ENCODE assay signal across 8 mouse cellular contexts in the genomic region with DNA sequence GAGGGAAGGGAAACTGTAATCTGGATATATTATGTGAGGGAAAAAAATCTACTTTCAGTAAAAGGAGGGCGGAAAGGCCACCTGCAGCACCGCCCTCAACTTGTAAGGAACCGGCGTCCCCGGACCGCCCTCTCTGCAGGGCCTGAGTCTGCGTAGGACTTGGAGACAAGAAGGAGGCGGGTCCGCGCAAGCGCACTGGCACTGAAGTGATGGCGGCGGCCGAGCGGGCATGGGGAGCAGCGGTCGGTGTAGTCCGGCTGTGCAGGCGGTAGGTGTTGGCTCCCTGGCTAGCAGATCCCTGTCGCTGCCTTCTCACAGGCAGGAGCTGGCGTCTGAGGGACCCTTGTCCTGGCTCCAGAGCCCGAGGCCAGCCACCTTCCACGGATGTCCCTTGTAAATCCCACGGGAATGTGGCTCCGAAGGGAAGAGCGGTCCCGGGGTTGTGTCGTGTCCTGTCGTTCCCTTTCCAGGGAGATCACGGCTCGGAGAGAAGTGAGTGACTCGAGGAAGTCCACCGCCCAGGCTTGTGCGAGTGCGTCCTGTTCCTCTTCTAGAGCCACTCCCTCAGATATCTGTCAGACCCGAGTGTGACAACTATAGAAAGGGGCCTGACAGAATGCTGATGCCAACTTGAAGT. TPM values are rescaled to one million over a fixed set of nuclear protein-coding genes. Genes with fewer than 3 reads are reported as not detected.
DNase-seq lines count a peak whose midpoint lies in the region; ATAC-seq lines count a peak whose summit lies in the region.

No protein-coding gene starts in this region.

- peak; percentile 98 for ATAC-seq in megakaryocyte progenitor cell, adult 5-6 weeks (replicated peaks; ENCODE audit: poor library complexity)

- peak; percentile 97 for DNase-seq in adipocyte (ENCODE audit: low spot score)
- DNase-seq in embryo, embryonic 10 days (ENCODE audit: low spot score) = peak; percentile 97
- DNase-seq in gastrocnemius, postnatal 10 days = peak; percentile 97
- peak; percentile 97 for DNase-seq in induced T-regulatory cell, adult 2 months (ENCODE audit: low read depth)
- peak; percentile 74 to 94 for DNase-seq in left cerebral cortex, adult 9 months (ENCODE audit: low spot score in 2 of 2)
- peak; percentile 95 for DNase-seq in right cerebral cortex, postnatal 14 days
- peak; percentile 89 to 94 for DNase-seq in urinary bladder, postnatal 36 days (ENCODE audit: low spot score in 2 of 2)

RNA-seq across cellular contexts. Expression of gene Nfu1, which starts 0.8 kb away (rescaled TPM):
- total RNA-seq in gastrocnemius, postnatal 10 days (2021) = 10 to 100 TPM; 63.1 to 66.8 TPM
- total RNA-seq in megakaryocyte progenitor cell, adult 5-6 weeks (2015) = 104 and 108 TPM in 2 replicates
- 76.0 and 86.0 TPM in 2 replicates for total RNA-seq in megakaryocyte progenitor cell, adult 5-6 weeks (2017)

RNA-seq across cellular contexts. Expression of gene Gfpt1, which starts 32.8 kb away (rescaled TPM):
- 10 to 100 TPM; 36.1 to 44.4 TPM for total RNA-seq in gastrocnemius, postnatal 10 days (2021)
- 22.2 and 26.3 TPM in 2 replicates for total RNA-seq in megakaryocyte progenitor cell, adult 5-6 weeks (2015)
- total RNA-seq in megakaryocyte progenitor cell, adult 5-6 weeks (2017) = 15.0 and 21.9 TPM in 2 replicates

Comparison
In these comparisons a context has a peak if more than half of its experiments do, and no peak if none do; other contexts are left out.
1. Peak in every context shown above with its lines: DNase-seq and ATAC-seq.